Mouse (Mus musculus) stomach, embryonic 16.5 days (tissue): ENCODE measurements around the gene Trim11. TPM values are rescaled to one million over a fixed set of nuclear protein-coding genes. Genes with fewer than 3 reads are reported as not detected.
A peak's percentile ranks its signal among the peaks of the same experiment; 100 is the strongest.

Experiments used
- ATAC-seq: fragments of 200-750 bp; cut with Nextera tagmentation; 2 replicates; pipeline ENCODE4 v1.8.0; 2017; ENCODE audit warnings: moderate number of reproducible peaks, moderate TSS enrichment; ENCODE audit not compliant: insufficient read depth, low FRiP score
- H3K27ac ChIP-seq: fragments of 300-500 bp; sonication (generic); 2 replicates; pipeline ENCODE4 v1.5.1; 2014; ENCODE audit warnings: low read length
- H3K27me3 ChIP-seq: fragments of 300-500 bp; sonication (generic); 2 replicates; pipeline ENCODE4 v1.6.1; 2014; ENCODE audit warnings: low read length, control low read depth, mixed read lengths; ENCODE audit not compliant: control insufficient read depth, insufficient read depth
- H3K36me3 ChIP-seq: fragments of 300-500 bp; sonication (generic); 2 replicates; pipeline ENCODE4 v1.6.1; 2014; ENCODE audit warnings: low read length; ENCODE audit not compliant: control insufficient read depth, insufficient read depth
- H3K4me1 ChIP-seq: fragments of 300-500 bp; sonication (generic); 2 replicates; pipeline ENCODE4 v1.6.1; 2014; ENCODE audit warnings: low read length, control low read depth, mixed read lengths; ENCODE audit not compliant: control insufficient read depth, insufficient read depth
- H3K4me2 ChIP-seq: fragments of 300-500 bp; sonication (generic); 2 replicates; pipeline ENCODE4 v1.6.1; 2014; ENCODE audit warnings: low read depth, low read length, mixed read lengths
- H3K4me3 ChIP-seq: fragments of 300-500 bp; sonication (generic); replicated peaks from 2 replicates; pipeline ENCODE4 v1.5.1; 2014; ENCODE audit warnings: mild to moderate bottlenecking, low read length
- H3K9ac ChIP-seq: fragments of 300-500 bp; sonication (generic); 2 replicates; pipeline ENCODE4 v1.6.1; 2014; ENCODE audit warnings: low read length
- H3K9me3 ChIP-seq: fragments of 300-500 bp; sonication (generic); replicated peaks from 2 replicates; pipeline ENCODE4 v1.6.1; 2016; ENCODE audit warnings: low read length, control low read depth; ENCODE audit not compliant: control insufficient read depth
- WGBS: fragments of 180-500 bp; shearing (Covaris S2); extraction: QIAGEN DNeasy Blood & Tissue Kit; methylation state at CpG from one replicate; pipeline ENCODE4 v1.1.7; 2014; 5-methylcytosine and 5-hydroxymethylcytosine counted together
- polyA plus RNA-seq: library from polyadenylated mRNA; unstranded; fragments of >200 nt; fragmentation: Nextera tagmentation; extraction: Ambion mirVana; gene quantifications from 2 replicates; pipeline ENCODE4 v1.2.1, GENCODE M21; 2015

Trim11 gene
- 20.5 and 20.8 TPM in 2 replicates for polyA plus RNA-seq

DNA sequence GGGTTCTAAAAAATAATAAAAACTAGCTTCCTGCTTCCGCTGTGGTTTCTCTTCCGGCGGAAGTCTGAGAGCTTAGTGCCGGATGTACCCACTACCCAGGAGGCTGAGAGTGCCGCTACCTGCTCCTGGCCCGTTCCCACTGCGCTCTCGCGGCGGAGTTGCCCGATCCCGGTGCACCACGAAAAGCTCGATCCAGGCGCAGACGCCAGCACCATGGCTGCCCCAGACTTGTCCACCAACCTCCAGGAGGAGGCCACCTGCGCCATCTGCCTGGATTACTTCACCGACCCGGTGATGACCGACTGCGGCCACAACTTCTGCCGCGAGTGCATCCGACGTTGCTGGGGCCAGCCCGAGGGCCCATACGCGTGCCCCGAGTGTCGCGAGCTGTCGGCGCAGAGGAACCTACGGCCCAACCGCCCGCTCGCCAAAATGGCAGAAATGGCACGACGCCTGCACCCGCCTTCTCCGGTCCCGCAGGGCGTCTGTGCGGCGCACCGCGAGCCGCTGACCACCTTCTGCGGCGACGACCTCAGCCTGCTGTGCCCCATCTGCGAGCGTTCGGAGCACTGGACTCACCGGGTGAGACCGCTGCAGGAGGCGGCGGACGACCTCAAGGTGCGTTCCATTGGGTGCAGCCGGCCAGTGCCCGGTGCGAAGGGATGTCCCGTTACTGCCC lies at the start of gene Trim11:
Gene Trim11 (plus strand): TSS at position 67 of the 679 bp plus-strand sequence.
- H3K9ac ChIP-seq, result peak within 1 kb of the TSS; percentile 92
- H3K36me3 ChIP-seq, result peaks cover 7% of the 10 kb centered on the region
- H3K4me2 ChIP-seq, result peak within 1 kb of the TSS; percentile 99
- WGBS, result under 1% methylated on average over 64 of the region's 64 CpGs
- peak within 1 kb of the TSS; percentile 76 for H3K4me3 ChIP-seq
- peak; percentile 54 for ATAC-seq
- H3K27me3 ChIP-seq, result no peaks in the 10 kb centered on the region
- H3K27ac ChIP-seq, result peak within 1 kb of the TSS; percentile 80
- H3K4me1 ChIP-seq, result peaks cover 28% of the 10 kb centered on the region
- H3K9me3 ChIP-seq, result no peaks in the 10 kb centered on the region

DNA sequence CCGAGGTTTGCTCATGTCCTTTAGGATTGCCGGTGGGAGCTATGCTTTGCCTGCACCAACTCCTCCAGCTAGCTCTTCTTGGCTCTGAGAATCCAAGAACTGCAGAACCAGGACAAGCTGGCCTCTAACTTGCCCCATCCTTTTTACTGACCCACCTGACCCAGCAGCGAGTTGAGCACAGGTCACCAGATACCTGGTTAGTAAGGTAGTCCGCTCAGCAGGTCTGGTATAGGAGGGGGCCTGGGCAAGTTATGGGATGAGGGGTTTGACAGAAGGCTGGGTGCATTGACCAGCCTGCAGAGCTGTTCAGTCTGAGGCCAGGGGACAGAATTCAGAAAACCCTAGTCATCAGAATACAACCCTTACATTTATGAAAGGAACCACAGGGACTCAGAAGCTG lies 48.8 kb upstream of the Trim11 start:
- Histone ChIP-seq H3K9me3 (no peaks in the 10 kb centered on the region), H3K4me1 (peaks cover 4% of the 10 kb centered on the region; the same call in 1 of the 2 replicates), H3K9ac (no peak overlapping the region), H3K36me3 (peaks cover 19% of the 10 kb centered on the region; the same call in 1 of the 2 replicates), H3K4me3 (no peak overlapping the region), H3K27me3 (no peaks in the 10 kb centered on the region), H3K27ac (no peak overlapping the region), H3K4me2 (no peak overlapping the region)
- WGBS, result 70% methylated on average over 4 of the region's 4 CpGs
- ATAC-seq, result no peak

DNA sequence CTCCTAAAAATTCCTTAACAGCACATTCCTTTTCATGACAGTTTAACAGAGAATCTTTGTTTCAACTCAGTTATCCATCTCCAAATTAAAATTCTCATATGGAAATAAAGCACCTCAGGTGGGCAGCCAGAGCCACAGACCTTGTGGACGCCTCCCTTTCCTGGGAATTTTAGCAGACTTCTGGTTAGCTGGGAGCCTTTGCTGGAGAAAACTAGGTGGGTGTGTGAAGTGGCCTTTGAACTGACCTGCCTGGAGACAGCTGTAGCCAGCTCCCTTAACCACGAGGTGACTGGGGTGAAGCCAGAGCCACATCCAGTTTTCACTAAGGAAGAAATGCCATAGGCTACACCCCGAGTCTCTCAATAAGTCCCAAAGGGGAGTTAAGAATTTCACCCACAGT lies 48.3 kb upstream of the Trim11 start:
- Histone ChIP-seq H3K9me3 (no peaks in the 10 kb centered on the region), H3K36me3 (peaks cover 19% of the 10 kb centered on the region; the same call in 1 of the 2 replicates), H3K4me3 (no peak overlapping the region), H3K27me3 (no peaks in the 10 kb centered on the region), H3K27ac (no peak overlapping the region), H3K9ac (no peak overlapping the region), H3K4me2 (no peak overlapping the region), H3K4me1 (peaks cover 4% of the 10 kb centered on the region; the same call in 1 of the 2 replicates)
- no peak for ATAC-seq
- 41% methylated on average over 3 of the region's 3 CpGs for WGBS

DNA sequence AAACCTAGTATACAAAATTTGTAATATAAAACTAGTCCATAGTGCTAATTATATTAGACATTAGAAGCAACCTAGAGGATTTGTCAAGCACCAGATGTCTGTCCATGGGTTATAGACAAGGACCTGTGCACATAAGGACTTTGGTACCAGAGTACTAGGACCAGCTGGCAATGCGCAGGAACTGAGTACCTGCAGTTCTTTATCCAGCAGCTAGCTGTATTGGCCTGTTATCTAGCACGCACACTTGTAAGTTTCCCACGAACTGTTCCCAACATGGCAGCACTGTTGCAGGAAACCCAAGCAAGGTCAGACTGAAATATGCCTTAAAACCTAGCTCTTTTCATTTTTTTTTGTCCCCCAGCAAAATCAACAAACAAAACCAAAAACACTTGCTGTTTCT lies 47.6 kb upstream of the Trim11 start:
- Histone ChIP-seq H3K27ac (no peak overlapping the region), H3K27me3 (no peaks in the 10 kb centered on the region), H3K4me2 (no peak overlapping the region), H3K4me3 (no peak overlapping the region), H3K9me3 (no peaks in the 10 kb centered on the region), H3K36me3 (peaks cover 19% of the 10 kb centered on the region; the same call in 1 of the 2 replicates), H3K4me1 (peaks cover 4% of the 10 kb centered on the region; the same call in 1 of the 2 replicates), H3K9ac (no peak overlapping the region)
- ATAC-seq, result no peak
- 83% methylated on average over 3 of the region's 3 CpGs for WGBS

DNA sequence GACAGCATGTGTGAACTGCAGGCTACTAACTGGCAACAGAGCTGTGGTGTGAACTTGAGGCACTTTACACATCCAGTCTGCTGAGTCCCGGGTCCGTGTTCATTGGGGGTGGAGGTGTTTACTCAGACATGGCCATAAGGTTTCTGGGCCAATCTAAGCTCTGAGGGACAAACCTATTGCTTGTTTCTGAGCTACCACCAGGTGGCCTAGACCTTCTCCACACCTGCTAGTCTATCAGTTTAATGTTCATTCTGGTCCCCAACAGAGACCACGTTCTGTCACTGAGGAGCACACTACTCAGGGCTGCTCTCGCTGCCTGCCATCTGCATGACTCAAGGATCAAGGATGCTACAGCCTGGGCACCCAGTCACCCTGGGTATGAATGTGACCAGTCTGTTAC lies 46.3 kb upstream of the Trim11 start:
- no peak overlapping the region for H3K27ac ChIP-seq
- H3K4me3 ChIP-seq, result no peak overlapping the region
- no peaks in the 10 kb centered on the region for H3K27me3 ChIP-seq
- H3K4me1 ChIP-seq, result peaks cover 4% of the 10 kb centered on the region; the same call in 1 of the 2 replicates
- H3K9ac ChIP-seq, result no peak overlapping the region
- H3K9me3 ChIP-seq, result no peaks in the 10 kb centered on the region
- H3K4me2 ChIP-seq, result no peak overlapping the region
- peak; percentile 18; the same call in 1 of the 2 replicates for ATAC-seq
- WGBS, result 67% methylated on average over 4 of the region's 4 CpGs
- H3K36me3 ChIP-seq, result peaks cover 19% of the 10 kb centered on the region; the same call in 1 of the 2 replicates

DNA sequence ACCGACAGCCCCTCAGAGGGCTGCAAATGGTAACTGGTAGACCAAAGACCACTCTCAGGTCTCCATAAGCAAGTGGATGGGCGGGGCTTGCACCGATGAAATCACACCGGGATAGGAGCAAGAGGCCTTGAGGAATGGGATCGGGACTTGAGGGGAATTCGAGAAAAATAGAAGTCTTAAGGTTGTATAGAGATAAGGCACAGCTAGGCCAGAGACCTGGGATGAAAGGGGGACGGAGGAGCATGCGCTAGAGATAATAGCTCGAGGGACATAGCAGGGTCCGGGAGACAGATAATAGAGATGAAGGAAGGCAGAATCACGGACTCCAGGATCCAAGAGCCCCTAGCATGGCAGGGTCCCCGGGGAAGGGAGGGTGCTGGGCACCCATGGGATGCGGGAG lies 40.0 kb upstream of the Trim11 start:
- no peaks in the 10 kb centered on the region for H3K9me3 ChIP-seq
- H3K4me2 ChIP-seq, result peak overlapping the region; percentile 78
- peak overlapping the region; percentile 93 for H3K4me3 ChIP-seq
- H3K27me3 ChIP-seq, result no peaks in the 10 kb centered on the region
- peak overlapping the region; percentile 99 for H3K9ac ChIP-seq
- peak overlapping the region; percentile 95 for H3K27ac ChIP-seq
- peaks cover 15% of the 10 kb centered on the region for H3K4me1 ChIP-seq
- ATAC-seq, result peak; percentile 8; the same call in 1 of the 2 replicates
- WGBS, result under 1% methylated on average over 13 of the region's 13 CpGs
- peaks cover 9% of the 10 kb centered on the region; the same call in 1 of the 2 replicates for H3K36me3 ChIP-seq

DNA sequence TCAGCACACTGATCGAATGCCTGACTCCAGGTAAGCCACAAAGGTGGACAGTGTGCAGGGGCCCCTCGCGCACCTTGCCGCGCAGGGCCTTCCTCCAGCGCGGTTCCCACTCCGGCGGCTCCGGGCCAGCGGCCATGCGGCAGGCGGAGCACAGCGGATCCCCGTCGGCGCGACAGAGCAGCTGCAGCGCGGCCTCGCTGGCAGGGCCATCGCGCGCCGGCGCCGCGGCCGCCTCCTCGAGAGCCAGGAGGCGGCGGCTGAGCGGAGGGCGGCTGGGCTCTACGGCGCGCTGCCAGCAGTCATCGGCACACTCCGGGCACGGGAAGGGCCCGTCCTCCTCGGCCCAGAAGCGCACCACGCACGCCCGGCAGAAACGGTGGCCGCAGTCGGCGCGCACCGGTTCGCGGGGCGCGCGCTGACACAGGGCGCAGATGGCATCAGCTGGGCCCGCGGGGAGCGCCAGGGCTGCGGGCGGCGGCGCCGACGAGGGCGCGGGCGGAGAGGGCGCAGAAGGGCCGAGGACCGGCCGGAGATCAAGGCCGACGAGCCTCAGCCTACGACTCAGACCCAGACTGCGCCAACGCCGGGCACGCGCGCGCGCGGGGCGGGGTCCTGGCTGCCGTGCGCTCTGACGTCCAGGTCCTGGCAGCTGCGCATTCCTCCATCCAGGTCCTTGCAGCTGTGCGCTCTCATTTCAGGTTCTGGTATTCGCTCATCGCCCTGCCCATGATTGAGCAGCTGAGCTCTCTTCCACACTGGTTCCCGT lies 39.4 kb upstream of the Trim11 start, which contains the start of gene Rnf187:
Gene Rnf187 (minus strand): TSS at position 595 of the 766 bp plus-strand sequence.
- Histone ChIP-seq H3K27me3 (no peaks in the 10 kb centered on the region), H3K4me1 (peaks cover 15% of the 10 kb centered on the region), H3K36me3 (peaks cover 3% of the 10 kb centered on the region; the same call in 1 of the 2 replicates), H3K9me3 (no peaks in the 10 kb centered on the region), H3K9ac (peak within 1 kb of the TSS; percentile 99), H3K4me3 (peak within 1 kb of the TSS; percentile 93), H3K4me2 (peak within 1 kb of the TSS; percentile 78), H3K27ac (peak within 1 kb of the TSS; percentile 95)
- peak; percentile 98 for ATAC-seq
- under 1% methylated on average over 87 of the region's 95 CpGs for whole genome bisulfite sequencing

DNA sequence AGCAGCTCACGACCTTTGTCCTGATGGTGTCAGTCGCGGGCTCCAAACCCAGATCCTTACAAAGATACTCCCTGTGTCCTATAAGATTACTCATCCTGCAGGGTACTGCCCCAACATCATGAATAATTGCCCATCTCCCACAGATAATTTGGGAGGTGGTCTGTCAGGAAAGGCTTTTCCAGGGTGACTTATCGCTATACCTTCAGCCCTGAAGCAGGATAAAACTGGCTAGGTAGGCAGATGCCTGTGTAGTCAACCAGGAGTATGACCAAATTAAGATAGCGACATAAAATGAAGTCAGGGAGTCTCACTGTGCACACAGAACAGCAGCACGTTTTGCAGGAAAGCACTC lies 38.8 kb upstream of the Trim11 start:
- H3K27ac ChIP-seq, result peak overlapping the region; percentile 95
- H3K4me1 ChIP-seq, result peaks cover 15% of the 10 kb centered on the region
- H3K36me3 ChIP-seq, result no peaks in the 10 kb centered on the region
- H3K27me3 ChIP-seq, result no peaks in the 10 kb centered on the region
- no peak for ATAC-seq
- H3K9ac ChIP-seq, result peak overlapping the region; percentile 99
- H3K4me3 ChIP-seq, result peak overlapping the region; percentile 93
- peak overlapping the region; percentile 78 for H3K4me2 ChIP-seq
- no peaks in the 10 kb centered on the region for H3K9me3 ChIP-seq
- 12% methylated on average over 6 of the region's 6 CpGs for WGBS

DNA sequence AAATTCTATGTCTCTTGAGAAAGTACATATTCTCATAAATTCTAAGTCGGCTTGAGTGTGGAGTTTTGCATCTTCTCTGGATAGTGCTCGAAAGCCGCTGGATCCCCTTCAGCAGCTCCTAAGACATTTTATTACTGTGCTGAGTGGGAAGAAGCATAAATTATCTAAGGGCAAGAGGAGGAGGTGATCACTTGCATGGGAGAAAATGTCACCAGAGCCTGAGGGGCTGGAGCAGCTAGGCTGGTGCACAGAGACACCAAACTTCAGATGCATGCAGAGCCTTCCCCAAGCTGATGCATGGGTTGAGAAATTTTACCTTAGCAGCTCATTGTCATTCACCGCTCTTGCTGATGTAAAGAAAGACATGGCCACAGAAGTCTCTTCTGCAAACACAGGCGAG lies 33.8 kb upstream of the Trim11 start:
- Histone ChIP-seq H3K27me3 (no peaks in the 10 kb centered on the region; the same call in 1 of the 2 replicates), H3K27ac (no peak overlapping the region), H3K4me2 (no peak overlapping the region), H3K36me3 (no peaks in the 10 kb centered on the region), H3K4me3 (no peak overlapping the region), H3K9ac (no peak overlapping the region), H3K9me3 (no peaks in the 10 kb centered on the region), H3K4me1 (peaks cover 9% of the 10 kb centered on the region; the same call in 1 of the 2 replicates)
- ATAC-seq, result no peak
- WGBS, result 73% methylated on average over 5 of the region's 5 CpGs
